In genomic region chr4:59819477-59820022, GRCm38 (mm10) we compare ENCODE assay signal across 8 mouse cellular contexts. TPM values are rescaled to one million over a fixed set of nuclear protein-coding genes. Genes with fewer than 3 reads are reported as not detected.
DNase-seq lines count a peak whose midpoint lies in the region; ATAC-seq lines count a peak whose summit lies in the region.
"Had no signal": no experiment of that assay in that cellular context is flagged by ENCODE, and none has a peak within 500 bp of the region (broad histone marks: within the 10 kb centered on the region; RNA-seq: fewer than 3 reads in every experiment).

No protein-coding gene starts in this region.

- H3K27ac ChIP-seq in forebrain, embryonic 12.5 days = peak overlapping the region; percentile 83
- H3K27ac ChIP-seq in midbrain, embryonic 16.5 days (ENCODE audit: low read length) = no peak overlapping the region
- H3K27ac ChIP-seq: liver, embryonic 14.5 days had no signal

- intact Hi-C loops in gastrocnemius, postnatal 36 days (cut with DNase I) = no loop called here

- peak; percentile 93 for ATAC-seq in forebrain, embryonic 12.5 days (ENCODE audit: low FRiP score)
- ATAC-seq in midbrain, embryonic 16.5 days = peak; percentile 80

- H3K27me3 ChIP-seq in forebrain, embryonic 12.5 days = no peaks in the 10 kb centered on the region
- no peaks in the 10 kb centered on the region for H3K27me3 ChIP-seq in midbrain, embryonic 16.5 days (ENCODE audit: control insufficient read depth, insufficient read depth, low read depth, low read length)

- WGBS in forebrain, embryonic 12.5 days = 13% methylated on average over 12 of the region's 12 CpGs
- 23% methylated on average over 12 of the region's 12 CpGs for WGBS in midbrain, embryonic 16.5 days

- H3K4me3 ChIP-seq in forebrain, embryonic 12.5 days (replicated peaks) = no peak overlapping the region
- no peak overlapping the region for H3K4me3 ChIP-seq in midbrain, embryonic 16.5 days (ENCODE audit: low read depth, low read length)

- DNase-seq in thymus, postnatal 4 days = peak; percentile 32
- DNase-seq in thymus, postnatal 36 days = no peak
- peak; percentile 49 to 52 for DNase-seq in kidney, postnatal 25 days
- no peak for DNase-seq in gastrocnemius, postnatal 36 days
- DNase-seq in frontal cortex, postnatal 36 days (ENCODE audit: low spot score in 2 of 2) = no peak

- H3K9ac ChIP-seq in forebrain, embryonic 12.5 days = no peak overlapping the region
- no peak overlapping the region for H3K9ac ChIP-seq in midbrain, embryonic 16.5 days (ENCODE audit: low read depth, low read length)
- H3K9ac ChIP-seq: liver, embryonic 14.5 days had no signal

- H3K9me3 ChIP-seq in forebrain, embryonic 12.5 days = no peaks in the 10 kb centered on the region
- no peaks in the 10 kb centered on the region for H3K9me3 ChIP-seq in midbrain, embryonic 16.5 days (replicated peaks; ENCODE audit: control insufficient read depth, low read length, poor library complexity, severe bottlenecking)

- peak overlapping the region; percentile 31 for H3K4me2 ChIP-seq in forebrain, embryonic 12.5 days
- H3K4me2 ChIP-seq in midbrain, embryonic 16.5 days (ENCODE audit: low read length) = no peak overlapping the region

- no peaks in the 10 kb centered on the region for H3K36me3 ChIP-seq in forebrain, embryonic 12.5 days (replicated peaks)
- no peaks in the 10 kb centered on the region for H3K36me3 ChIP-seq in midbrain, embryonic 16.5 days (ENCODE audit: control insufficient read depth, insufficient read depth, low read length)

- peaks cover 37% of the 10 kb centered on the region for H3K4me1 ChIP-seq in forebrain, embryonic 12.5 days
- peaks cover 12% of the 10 kb centered on the region for H3K4me1 ChIP-seq in midbrain, embryonic 16.5 days (ENCODE audit: control insufficient read depth, insufficient read depth, low read length)

RNA-seq across cellular contexts. Expression of gene Snx30, which starts 13.9 kb away (rescaled TPM):
- 12.1 and 13.4 TPM in 2 replicates for polyA plus RNA-seq in forebrain, embryonic 12.5 days (2016; fragmentation: Nextera tagmentation; extraction: Ambion mirVana)
- polyA plus RNA-seq in midbrain, embryonic 16.5 days (2015; fragmentation: Nextera tagmentation; extraction: Ambion mirVana) = 17.0 and 17.7 TPM in 2 replicates
- 1 to 10 TPM; 2.4 to 3.4 TPM for total RNA-seq in gastrocnemius, postnatal 36 days (2021)

RNA-seq across cellular contexts. Expression of gene Inip, which starts 18.2 kb away (rescaled TPM):
- polyA plus RNA-seq in forebrain, embryonic 12.5 days (2016; fragmentation: Nextera tagmentation; extraction: Ambion mirVana) = 100 and 111 TPM in 2 replicates
- 54.3 and 59.0 TPM in 2 replicates for polyA plus RNA-seq in midbrain, embryonic 16.5 days (2015; fragmentation: Nextera tagmentation; extraction: Ambion mirVana)
- 1 to 10 TPM; 1.9 to 3.9 TPM for total RNA-seq in gastrocnemius, postnatal 36 days (2021)

Comparison
In these comparisons a context has a peak if more than half of its experiments do, and no peak if none do; other contexts are left out.
1. DNase-seq: peak in thymus, postnatal 4 days (single experiment) and kidney, postnatal 25 days (2 of 2); none in thymus, postnatal 36 days (0 of 2), gastrocnemius, postnatal 36 days (0 of 2) and frontal cortex, postnatal 36 days (0 of 2).